Mouse (Mus musculus): ENCODE data around the gene Col8a1.
A peak's percentile ranks its signal among the peaks of the same experiment; 100 is the strongest.

Gene Col8a1

GRCm38 (mm10) chr16:57669348-57669747 lies 85.2 kb downstream of the Col8a1 start:
- peak in 1 of 2 experiments; percentile 10 for DNase-seq

- DNase-seq = no peak
These were observed 91.9 kb downstream of the Col8a1 start for GRCm38 (mm10) chr16:57662661-57663060.

- DNase-seq = no peak
These were observed 104.6 kb downstream of the Col8a1 start for GRCm38 (mm10) chr16:57649888-57650287.

DNA sequence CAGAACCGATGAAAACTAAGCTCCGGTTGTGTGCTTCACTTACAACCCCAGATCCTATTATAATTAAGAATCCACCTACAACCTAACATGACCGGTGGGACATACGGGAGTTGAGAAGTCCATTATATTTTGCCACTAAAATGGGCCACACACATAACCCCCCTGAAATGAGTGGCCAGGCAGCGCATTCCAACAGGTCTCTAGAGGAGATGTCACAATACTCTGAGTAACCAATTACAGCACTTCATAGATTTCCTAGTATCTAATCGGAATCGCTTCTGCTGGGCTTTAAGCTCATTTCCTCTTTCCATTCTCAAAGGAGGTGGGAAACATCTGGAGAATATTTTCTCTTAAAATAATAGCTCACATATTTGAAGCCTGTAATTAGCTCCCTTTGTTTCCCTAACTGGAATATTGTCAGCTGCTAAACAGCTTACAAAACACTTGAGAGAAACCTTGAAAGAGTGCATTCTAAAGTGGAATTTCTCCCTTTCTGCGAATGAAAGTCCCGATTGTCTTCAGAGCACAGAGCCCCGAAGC lies 113.1 kb downstream of the Col8a1 start:
- no peak for DNase-seq

- DNase-seq = no peak
These were observed 119.8 kb downstream of the Col8a1 start for GRCm38 (mm10) chr16:57634766-57635165.

DNA sequence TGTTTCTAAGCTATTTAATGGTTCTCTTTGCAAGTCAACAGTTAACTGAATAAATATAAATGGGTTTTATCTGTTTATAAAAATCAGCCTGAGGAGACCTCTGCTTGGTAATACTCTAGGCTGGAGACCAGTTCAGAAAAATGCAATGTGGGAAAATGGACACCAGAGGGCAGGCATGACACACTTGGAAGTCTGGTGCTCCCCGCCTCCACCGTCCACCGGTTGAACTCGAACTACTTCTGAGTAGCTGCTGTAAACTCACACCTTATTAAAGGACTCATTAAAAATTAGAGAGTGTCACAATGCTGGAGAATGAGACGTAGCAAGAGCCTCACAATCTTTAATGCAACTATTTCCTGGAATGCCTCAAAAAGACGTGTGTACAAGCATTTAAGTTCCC lies 120.3 kb downstream of the Col8a1 start:
- peak; percentile 52 to 68 for DNase-seq

DNA sequence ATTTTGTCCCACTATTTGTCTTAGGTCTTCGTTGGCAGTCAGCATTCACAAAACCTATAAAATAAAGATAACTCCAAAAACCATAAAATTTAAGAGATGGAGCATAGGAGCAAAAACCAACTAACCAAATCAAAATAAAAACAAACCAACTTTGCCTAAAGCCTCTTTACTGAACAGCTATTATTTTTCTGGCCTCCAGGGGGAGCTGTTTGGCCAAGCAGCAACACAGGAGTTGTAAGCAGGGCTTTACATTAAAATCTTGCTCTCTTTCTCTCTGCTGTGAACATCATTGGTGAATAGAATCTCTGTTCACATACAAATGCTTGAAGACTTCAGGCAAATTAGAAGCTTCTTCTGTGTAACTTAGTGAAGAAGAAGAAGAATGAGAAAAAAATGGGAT lies 142.8 kb downstream of the Col8a1 start:
- DNase-seq = peak in 1 of 2 experiments; percentile 15

DNA sequence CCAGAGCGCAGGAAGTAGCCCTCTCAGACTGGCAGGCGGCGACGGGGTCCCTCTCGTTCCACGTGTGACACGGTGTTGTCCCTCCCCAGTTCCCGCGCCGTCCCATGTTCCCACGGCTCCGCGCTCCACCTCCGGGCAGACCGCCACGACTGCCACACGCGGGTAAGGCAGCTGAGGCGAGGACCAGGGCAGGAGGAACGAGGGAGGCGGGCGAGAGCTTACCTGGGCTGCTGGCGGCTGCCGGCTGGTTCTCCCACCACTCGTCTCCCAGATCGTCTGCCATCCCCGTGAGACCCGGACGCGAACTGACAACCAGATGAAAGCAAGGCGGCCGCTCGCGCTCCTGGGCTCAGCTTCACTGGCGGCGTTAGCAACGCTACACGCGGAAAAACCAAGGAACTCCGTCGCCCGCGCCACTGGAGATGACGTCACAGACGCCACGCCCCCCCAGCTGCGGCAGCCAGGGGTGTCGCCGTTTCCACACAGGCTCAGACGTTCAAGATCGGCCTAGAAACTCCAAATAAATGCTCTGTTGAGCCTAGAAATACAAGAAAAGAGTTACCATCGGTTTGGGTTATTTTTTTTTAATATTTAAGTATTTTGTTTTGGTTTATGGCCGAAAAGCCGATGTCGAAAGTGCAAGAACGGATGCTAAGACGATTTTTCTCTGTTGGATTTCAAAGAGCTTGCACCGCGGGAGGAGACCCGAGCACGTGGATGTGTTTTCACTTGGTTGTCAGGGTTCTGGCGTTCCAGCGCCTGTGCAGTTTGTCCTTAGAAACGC lies 147.9 kb downstream of the Col8a1 start, which contains the start of gene Cmss1:
Cmss1 (minus strand) TSS at position 421 of the 784 bp plus-strand sequence.
- peak; percentile 77 to 80 for DNase-seq

DNA sequence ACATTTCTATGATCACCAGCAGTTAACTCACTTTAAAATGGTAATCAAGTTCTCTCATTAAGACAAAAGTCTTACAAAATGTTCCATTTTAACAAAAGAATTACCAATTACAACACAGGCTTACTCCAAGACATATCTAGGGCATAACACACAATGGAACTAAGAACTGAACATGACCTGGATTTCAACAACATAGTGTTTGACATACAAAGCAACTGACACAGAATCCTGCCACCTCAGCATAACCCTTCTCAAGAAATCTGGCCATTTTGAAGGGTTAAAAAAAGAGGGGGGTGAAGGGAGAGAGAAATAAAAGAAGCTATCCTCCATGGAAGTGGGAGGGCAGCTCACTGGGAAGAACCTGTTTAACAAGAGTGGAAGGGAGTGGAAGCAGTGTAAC lies 153.5 kb downstream of the Col8a1 start:
- DNase-seq = no peak

DNA sequence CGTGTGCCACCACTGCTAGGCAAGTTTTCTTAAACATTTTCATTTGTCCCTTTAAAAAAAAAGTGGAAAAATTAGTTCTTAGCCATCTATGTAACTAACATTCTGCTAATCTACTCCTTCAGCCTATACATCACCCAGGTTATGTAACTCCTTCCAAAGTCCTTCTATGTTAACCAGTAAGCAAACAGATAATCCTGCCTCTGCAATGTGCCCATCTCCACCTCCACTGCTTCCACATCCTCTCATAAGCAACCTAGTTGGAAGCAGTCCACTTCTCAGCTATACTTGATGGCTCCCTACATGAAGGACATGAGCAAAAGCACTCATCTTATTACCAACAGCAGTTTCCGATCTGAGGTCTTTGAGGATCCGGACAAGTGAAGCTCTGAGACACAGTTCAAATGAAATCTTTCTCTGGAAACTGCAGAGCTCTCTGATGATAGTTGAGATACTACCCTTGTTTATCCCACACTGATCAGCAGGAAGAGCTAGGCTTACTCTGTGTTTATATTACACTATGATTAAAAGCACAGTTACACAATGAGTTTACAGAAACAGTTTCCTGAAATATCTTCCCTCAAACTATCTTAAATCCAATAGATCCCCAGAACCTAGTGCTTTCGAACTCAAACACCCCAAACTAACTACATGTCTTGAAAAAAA lies 157.1 kb downstream of the Col8a1 start:
- DNase-seq = no peak

GRCm38 (mm10) chr16:57593422-57594157 lies 160.9 kb downstream of the Col8a1 start:
- DNase-seq = no peak

- no peak for DNase-seq
These were observed 169.3 kb downstream of the Col8a1 start for GRCm38 (mm10) chr16:57585201-57585600.

GRCm38 (mm10) chr16:57582008-57582407 lies 172.5 kb downstream of the Col8a1 start:
- DNase-seq = peak in 1 of 2 experiments; percentile 17

DNA sequence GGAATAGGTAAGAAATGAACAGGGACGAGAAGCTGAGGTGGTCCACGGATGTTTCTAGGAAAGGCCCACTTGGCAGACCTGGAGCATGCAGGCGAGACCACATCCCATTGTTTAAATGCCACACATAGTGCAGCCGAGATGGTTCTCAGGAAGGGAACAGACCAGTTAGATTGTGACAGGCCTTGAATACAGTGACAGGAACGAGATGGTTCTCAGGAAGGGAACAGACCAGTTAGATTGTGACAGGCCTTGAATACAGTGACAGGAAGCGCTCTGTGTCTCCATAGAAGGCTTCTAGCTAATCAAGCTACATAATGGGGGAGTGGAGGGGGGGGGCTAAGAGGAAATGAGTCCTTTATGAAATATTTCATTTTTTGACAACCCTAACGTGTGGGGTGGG lies 174.5 kb downstream of the Col8a1 start:
- DNase-seq = no peak

- DNase-seq = no peak
These were observed 177.0 kb downstream of the Col8a1 start for GRCm38 (mm10) chr16:57577519-57577918.

DNA sequence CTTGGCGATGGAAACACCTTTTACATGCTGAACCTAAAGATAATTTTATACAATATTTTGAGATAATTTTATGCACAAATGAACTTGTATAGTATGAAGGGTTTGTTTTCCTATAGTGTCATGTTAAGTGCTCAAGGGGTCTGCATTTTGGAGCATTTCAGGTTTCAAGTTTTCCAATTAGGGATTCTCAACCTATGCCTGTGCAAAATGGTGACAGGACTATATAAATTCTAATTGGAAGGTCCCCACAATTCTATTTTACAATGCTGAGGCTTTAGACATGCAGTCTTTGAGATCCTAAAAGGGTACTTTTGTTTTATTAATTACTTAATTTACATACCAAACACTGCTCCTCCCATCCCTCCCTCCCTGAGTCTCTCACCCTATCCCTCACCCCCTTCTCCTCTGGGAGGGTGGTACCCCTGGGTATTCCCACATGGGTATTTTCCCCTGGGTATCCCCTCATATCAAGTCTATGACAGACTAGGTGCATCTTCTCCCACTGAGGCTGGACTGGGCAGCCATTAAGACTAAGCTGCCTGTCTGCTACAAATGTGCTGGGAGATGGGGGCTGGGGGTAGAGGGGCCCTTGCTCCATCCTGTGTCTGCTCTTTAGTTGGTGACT lies 178.7 kb downstream of the Col8a1 start:
- no peak for DNase-seq
